Mouse (Mus musculus) 416B (cell line): ENCODE measurements around the gene Sctr.

ENCODE experiments used
- DNase-seq: peaks from one replicate; pipeline ENCODE4 v3.0.0; 2011; ENCODE audit warnings: low read depth

Sctr gene

GRCm38 (mm10) chr1:120030474-120030873 is 23.8 kb downstream of the Sctr start:
- no peak for DNase-seq

GRCm38 (mm10) chr1:120032804-120033468 is 26.2 kb downstream of the Sctr start:
- DNase-seq, result peak; percentile 87

- DNase-seq, result no peak
Observed at GRCm38 (mm10) chr1:120033469-120033854, 26.8 kb downstream of the Sctr start.

- DNase-seq, result no peak
Observed at GRCm38 (mm10) chr1:120034793-120035192, 28.1 kb downstream of the Sctr start.

GRCm38 (mm10) chr1:120035456-120036034 is 28.9 kb downstream of the Sctr start:
- no peak for DNase-seq

GRCm38 (mm10) chr1:120037021-120037683 is 30.5 kb downstream of the Sctr start:
- peak; percentile 58 for DNase-seq

GRCm38 (mm10) chr1:120038594-120038993 is 31.9 kb downstream of the Sctr start:
- peak; percentile 84 for DNase-seq

GRCm38 (mm10) chr1:120042421-120042820 is 35.7 kb downstream of the Sctr start:
- no peak for DNase-seq

GRCm38 (mm10) chr1:120044584-120044983 is 37.9 kb downstream of the Sctr start:
- peak; percentile 66 for DNase-seq

- DNase-seq, result peak; percentile 43
Observed at GRCm38 (mm10) chr1:120047325-120047724, 40.6 kb downstream of the Sctr start.

- DNase-seq, result peak; percentile 31
Observed at GRCm38 (mm10) chr1:120051070-120051469, 44.4 kb downstream of the Sctr start.

GRCm38 (mm10) chr1:120054997-120055396 is 48.3 kb downstream of the Sctr start:
- peak; percentile 18 for DNase-seq

- peak; percentile 82 for DNase-seq
Observed at GRCm38 (mm10) chr1:120055475-120055874, 48.8 kb downstream of the Sctr start.

GRCm38 (mm10) chr1:120056236-120056635 is 49.5 kb downstream of the Sctr start:
- DNase-seq, result no peak

- DNase-seq, result peak; percentile 53
Observed at GRCm38 (mm10) chr1:120057044-120057443, 50.4 kb downstream of the Sctr start.

GRCm38 (mm10) chr1:120057674-120058430 is 51.2 kb downstream of the Sctr start:
- no peak for DNase-seq

GRCm38 (mm10) chr1:120060687-120061086 is 54.0 kb downstream of the Sctr start:
- DNase-seq, result no peak

- no peak for DNase-seq
Observed at GRCm38 (mm10) chr1:120062231-120062630, 55.5 kb downstream of the Sctr start.

- no peak for DNase-seq
Observed at GRCm38 (mm10) chr1:120064036-120064682, 57.5 kb downstream of the Sctr start.

GRCm38 (mm10) chr1:120066159-120066558 is 59.5 kb downstream of the Sctr start:
- no peak for DNase-seq

- DNase-seq, result no peak
Observed at GRCm38 (mm10) chr1:120066625-120067024, 59.9 kb downstream of the Sctr start.

- no peak for DNase-seq
Observed at GRCm38 (mm10) chr1:120069120-120069519, 62.4 kb downstream of the Sctr start.
